Mouse (Mus musculus) thymus, postnatal 25 days (tissue): Measurements from ENCODE around the gene Irgq.
"Not testable (repeated sequence)": the region's sequence is repeated elsewhere in the genome, so short reads cannot be mapped to it uniquely, and the experiment has no call there.

Experiments used
- DNase-seq: peaks from one replicate; pipeline ENCODE4 v3.0.0; 2022

Irgq gene

DNA sequence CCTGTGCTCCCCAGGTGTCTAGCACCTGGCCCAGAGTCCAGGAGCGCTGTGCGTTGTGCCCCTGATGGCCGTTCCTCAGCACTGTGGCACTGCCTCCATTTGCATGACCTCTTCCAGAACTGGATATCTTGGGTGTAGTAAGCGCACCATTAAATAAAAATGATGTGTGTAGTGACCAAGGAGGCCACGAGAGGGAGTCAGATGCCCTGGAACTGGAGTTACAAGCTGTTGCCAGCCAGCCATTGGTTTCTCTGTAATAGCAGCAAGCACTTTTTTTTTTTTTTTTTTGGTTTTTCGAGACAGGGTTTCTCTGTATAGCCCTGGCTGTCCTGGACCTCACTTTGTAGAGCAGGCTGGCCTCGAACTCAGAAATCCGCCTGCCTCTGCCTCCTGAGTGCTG is 14.2 kb upstream of the Irgq start:
- peak; percentile 19 for DNase-seq

DNA sequence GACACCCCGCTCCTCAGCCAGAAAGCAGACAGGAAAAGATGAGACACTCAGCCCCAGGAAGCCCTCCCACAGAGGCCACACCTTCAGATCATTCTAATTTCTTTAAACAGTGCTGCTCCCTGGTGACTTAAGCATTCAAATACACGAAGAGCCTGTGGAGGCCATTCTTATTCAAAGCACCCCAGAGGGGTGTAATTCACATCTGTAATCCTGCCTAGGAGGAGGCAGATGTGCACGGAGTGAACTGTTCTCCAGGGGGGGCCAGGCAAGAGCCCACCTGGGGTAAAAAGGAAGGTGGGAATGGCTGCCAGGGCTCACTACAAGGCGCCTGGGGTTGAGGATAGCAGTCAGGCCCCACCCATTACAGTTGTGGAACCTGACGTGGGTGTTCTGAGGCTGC is 13.4 kb upstream of the Irgq start:
- DNase-seq = no peak

DNA sequence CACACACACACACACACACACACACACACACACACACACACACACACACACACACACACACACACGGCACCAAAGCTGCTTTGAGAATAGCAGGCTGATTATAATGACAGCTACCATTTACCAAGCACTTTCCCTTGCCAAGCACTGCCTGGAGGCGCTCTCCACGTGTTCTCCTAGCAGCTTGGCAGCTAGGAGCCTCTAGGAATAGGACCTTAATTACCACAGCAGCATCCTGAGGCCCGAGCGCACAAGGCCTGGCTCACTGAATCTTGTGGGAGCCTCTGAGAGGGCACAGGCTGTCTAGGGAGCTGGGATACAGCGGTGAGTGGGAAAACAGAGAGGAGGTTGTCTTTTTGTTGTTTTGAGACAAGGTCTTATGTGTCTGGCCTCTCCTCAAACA is 12.8 kb upstream of the Irgq start:
- no peak for DNase-seq

DNA sequence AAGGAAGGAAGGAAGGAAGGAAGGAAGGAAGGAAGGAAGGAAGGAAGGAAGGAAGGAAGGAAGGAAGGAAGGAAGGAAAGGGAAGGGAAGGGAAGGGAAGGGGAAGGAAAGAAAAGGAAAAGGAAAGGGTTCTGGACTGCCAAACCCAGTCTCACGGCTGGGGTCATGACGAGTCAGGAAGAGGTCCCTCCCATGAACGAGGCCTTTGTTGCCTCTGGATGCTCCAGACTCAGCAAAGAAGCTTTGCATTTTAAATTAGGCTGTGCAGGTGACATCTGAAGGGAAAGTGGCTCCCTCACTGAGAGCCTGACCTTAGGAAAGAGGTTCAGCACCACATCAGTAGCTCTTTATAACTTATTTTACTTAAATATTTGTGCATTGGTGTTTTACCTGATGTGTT is 11.4 kb upstream of the Irgq start:
- DNase-seq = no peak

DNA sequence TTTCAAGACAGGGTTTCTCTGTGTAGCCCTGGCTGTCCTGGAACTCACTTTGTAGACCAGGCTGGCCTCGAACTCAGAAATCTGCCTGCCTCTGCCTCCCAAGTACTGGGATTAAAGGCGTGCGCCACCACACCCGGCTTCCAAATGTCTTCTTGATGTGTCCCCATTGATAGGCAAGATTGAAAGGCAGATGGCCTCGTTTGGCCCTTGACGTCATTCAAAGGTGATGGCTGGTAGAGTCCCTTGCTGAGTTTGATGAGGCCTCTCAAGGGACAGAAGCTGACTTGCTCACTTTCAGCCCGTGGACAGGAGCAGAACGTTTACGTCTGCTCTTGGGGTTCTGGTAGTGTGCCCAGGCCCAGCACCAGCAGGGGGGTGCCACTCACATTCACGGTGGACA is 10.4 kb upstream of the Irgq start:
- not testable (repeated sequence) for DNase-seq

DNA sequence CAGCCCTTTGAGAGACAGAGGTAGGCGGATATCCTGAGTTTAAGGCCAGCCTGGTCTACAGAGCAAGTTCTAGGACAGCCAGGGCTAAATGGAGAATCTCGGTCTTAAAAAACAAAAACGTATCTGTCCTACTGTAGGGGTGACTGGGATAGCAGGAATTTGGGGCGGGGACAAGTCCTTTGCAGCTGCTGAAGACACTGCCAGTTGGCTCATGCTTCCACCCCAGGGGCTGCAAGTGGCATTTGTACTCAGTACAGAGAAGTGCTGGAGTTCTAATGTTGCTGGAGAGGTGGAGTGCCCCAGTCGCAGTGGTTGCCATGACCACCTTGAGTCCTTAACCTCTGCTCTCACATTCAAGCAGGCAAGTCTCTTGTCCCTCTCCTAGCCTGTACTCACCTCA is 7.7 kb upstream of the Irgq start:
- DNase-seq = no peak

DNA sequence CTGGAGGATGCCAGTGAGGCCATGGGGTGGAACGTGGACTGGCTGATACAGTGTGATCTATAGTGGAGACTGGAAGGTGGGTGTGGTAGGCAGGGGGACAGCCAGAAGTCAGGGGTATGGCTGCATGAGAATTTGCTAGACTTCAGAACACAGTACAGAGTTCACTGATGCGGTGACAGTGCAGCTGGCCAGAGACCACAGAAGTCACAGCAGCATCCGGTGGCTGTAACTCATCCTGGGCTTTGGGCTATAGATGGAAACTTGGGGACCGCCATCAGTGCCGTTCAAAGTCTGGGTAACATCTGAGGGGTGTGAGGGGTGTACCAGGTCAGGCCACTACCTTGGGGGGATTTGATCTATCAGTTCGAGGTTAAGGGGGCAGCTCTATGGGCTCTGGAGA is 6.8 kb upstream of the Irgq start:
- DNase-seq = no peak

DNA sequence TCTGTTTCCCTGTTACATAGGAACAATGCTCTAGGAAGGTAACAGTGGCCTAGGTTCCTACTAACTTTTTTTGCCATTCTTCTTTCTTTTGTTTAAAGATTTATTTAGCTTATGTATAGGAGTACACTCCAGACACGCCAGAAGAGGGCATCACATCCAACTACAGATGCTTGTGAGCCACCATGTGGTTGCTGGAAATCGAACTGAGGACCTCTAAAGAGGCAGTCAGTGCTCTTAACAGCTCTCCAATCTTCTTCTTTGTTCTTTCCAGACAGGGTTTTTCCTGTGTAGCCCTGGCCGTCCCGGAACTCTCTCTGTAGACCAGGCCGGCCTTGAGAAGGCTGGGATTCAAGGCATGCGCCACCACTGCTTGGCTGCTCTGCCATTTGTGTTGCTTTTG is 5.5 kb upstream of the Irgq start:
- DNase-seq = no peak

DNA sequence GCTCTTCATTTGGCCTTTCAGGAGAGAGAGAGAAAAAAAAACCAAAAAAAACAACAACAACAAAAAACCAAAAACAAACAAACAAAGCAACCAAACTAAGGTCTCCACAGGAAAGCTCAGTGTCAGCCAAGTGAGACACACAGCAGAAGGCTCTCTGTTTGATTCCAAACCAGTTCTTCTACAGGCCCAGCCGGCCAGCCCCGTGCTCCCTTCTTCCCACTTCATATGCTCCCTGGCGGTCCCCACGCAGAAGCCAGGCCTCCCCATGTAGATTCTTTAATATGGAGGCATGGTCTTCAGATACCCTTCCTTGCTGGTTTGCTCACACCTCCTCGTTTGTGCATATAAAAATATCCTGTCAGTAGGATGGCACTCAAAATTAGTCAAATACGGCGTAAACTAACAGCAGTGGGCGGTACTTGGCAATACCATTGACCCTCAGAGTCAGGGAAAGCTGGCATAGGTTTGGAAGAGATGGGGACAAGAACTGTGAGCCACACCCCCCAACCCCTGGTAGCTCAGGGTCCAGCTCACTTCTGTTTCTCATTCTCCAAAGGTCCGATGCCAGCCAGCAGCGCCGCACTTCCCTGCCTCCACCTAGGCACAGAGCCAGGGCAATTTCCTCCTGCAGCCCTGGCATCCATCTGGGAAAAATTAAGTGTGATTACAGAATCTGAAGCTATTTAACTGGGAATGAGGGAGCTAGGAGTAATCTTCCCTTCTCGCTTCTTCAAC is 4.6 kb upstream of the Irgq start:
- DNase-seq = no peak

DNA sequence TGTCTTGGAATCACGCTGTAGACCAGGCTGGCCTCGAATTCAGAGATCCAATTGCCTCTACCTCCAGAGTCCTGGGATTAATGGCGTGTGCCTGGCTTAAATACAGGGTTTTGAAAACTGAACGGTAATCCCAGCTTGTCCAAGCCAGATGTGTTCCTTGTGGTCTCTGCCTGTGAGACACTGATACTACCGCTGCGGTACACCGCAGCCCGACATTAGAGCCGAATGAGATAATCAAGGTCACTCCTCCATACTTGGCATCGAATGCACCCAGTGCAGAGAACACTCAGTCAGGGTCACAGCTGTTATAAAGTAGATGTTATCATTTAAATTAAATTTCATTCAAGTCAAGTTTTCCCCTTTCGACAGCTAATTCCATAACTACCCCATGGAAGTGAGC is 1.6 kb upstream of the Irgq start:
- no peak for DNase-seq

DNA sequence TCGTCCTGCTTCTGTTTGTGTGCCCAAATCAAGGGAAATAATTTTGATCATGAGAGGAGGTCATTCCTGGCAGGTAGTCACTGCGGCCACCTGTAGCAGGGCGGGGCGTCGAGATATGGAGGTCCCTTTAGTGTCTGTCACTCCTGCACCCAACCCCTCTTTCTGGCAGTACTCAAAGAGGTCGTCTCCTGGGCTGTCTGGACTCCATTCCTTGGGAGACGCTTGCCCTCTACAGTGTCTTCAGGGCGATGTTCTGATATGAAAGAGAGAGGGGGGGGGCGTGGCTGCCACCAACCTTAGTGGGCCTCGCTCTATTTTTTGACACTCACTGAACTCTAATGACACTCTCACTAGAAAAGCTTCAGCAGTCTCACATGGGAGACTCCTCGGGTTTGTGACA is 909 bp upstream of the Irgq start:
- no peak for DNase-seq

DNA sequence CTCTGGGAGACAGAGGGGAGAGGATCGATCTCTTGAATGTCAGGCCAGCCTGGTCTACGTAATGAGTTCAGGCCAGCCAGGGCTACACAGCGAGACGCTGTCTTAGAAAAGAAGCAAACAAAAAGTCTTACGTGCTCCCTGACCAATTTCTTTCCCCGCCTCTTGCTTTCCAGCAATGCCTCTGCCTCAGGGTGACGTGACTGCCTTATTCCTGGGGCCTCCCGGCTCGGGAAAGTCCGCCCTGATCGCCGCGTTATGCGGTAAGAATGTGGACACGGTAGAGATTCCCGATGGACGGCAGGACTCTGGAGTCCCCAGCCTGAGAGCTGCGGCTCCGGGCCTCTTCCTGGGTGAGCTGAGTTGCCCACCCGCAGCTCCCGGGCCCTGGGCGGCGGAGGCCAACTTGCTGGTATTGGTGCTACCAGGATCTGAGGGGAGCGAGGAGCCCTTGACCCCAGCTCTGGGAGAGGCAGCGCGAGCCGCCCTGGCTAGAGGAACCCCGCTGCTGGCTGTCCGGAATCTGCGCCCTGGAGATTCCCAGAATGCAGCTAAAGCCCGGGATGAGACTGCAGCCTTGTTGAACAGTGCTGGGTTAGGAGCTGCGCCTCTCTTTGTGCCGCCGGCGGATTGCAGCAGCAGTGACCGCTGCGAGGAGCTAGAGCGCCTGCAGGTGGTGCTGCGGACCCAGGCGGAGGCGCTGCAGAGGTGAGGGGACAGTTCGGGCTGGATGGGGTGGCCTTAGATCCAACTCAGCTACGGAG is 902 bp downstream of the Irgq start:
- DNase-seq = peak; percentile 77

DNA sequence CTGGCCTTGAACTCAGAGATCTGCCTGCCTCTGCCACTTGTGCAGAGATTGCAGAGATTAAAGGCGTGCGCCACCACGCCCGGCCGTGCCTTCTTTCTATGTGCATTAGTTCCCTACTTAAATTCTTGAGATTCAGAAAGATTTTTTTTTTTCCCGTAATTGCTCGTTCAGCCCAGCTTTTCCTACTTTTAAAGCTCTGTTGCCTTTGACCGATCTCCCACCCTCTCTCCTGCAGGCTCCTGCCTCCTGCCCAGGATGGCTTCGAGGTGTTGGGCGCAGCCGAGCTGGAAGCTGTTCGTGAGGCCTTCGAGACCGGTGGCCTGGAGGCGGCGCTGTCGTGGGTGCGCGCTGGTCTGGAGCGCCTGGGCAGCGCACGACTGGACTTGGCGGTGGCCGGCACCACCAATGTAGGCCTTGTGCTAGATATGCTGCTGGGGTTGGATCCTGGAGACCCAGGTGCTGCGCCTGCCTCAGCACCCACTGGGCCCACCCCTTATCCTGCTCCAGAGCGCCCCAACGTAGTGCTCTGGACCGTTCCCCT is 2.6 kb downstream of the Irgq start:
- DNase-seq = no peak

DNA sequence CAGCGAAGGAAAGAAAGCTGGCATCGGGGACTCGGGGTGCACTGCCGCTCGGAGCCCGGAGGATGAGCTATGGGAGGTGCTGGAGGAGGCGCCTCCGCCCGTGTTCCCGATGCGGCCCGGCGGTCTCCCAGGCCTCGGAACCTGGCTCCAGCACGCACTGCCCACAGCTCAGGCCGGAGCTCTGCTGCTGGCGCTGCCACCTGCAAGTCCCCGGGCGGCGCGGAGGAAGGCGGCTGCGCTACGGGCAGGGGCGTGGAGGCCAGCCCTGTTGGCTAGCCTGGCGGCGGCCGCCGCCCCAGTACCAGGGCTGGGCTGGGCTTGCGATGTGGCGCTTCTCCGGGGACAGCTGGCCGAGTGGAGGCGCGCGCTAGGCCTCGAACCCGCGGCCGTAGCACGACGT is 3.3 kb downstream of the Irgq start:
- DNase-seq = no peak

DNA sequence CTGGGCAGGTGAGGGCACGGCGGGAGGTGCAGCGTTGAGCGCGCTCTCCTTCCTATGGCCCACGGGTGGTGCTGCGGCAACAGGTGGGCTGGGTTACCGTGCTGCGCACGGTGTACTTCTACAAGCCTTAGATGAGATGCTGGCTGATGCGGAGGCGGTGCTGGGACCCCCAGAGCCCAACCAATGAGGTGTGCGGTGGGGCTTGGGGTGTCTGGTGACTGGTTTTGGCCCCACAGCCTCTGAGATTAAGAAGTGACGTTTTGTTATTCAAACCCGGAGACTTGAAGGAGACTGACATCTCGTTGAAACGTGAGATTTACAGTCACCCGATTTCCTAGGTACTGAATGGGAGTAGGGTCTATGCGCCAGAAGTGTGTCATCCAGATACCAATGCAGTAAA is 3.8 kb downstream of the Irgq start:
- DNase-seq = no peak

DNA sequence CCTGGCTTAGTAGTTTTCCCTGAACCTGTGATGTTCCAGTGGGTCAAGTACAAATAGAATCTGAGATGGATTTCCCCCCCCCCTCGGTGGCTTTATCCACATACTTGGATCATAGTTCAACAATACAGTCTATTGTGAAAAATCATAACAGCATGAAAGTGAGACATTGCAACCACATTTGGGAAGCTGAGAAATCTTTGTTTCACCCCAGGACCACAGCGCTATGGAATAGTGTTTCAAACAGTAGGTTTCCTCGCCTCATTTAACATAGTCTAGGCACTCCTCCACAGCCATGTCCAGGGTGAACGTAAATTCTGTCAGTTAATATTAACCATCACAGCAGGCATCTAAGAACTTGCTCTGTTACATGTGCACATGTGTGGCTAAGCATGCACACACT is 6.6 kb downstream of the Irgq start:
- DNase-seq = no peak

DNA sequence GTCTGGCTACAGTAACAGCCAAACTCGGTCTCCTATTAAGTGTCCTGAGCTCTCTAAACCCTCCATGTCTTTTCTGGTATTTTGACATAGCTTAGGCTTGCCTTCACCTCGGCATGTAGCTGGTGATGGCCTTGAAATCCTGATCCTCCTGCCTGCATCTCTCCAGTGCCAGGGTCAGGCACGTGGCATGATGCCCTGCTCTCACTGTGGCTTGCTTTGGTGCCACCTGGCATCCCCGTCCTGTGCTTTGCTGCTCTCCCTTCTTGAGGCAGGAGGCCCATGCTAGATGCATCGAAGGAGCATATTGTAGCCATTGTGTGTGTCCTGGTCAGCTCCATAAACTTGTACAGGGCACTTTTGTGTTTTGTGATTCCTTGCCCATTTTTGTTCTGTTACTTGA is 7.1 kb downstream of the Irgq start:
- DNase-seq = no peak

DNA sequence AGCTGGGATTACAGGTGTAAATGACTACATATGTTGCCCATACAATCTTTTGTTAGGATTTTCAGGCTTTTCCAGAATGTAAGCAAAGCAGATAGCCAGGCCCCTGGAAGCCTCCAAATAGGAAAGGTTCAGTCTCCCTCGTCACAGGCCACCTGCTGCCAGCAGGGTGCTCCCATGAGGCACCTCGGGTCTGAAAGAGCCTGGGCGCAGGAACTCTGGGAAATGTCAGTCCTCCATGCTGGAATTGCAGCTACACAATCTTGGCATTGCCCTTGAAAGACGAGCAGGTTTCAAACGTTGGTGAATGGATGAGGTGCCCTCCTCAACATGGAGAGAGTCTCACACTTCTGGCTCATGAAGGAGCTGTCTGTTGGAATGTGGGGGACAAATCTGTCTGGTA is 7.7 kb downstream of the Irgq start:
- DNase-seq = no peak

DNA sequence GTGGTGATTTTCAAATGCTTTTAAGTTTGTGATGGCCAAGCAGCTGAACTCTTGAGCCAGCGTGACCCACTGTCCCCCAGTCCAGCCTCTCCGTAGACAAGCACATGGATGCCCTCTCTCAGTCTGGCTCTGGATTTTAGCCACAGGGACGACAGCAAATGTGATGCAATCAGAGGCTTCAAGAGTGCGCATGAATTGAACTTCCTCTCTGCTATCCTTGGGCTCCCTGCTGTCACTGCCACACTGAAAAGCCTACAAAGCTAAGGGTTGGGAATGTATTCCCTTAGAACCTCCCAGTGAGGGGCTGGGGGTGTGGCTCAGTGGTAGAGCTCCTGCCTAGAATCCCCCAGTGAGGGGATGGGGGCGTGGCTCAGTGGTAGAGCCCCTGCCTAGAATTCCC is 8.2 kb downstream of the Irgq start:
- DNase-seq = no peak

DNA sequence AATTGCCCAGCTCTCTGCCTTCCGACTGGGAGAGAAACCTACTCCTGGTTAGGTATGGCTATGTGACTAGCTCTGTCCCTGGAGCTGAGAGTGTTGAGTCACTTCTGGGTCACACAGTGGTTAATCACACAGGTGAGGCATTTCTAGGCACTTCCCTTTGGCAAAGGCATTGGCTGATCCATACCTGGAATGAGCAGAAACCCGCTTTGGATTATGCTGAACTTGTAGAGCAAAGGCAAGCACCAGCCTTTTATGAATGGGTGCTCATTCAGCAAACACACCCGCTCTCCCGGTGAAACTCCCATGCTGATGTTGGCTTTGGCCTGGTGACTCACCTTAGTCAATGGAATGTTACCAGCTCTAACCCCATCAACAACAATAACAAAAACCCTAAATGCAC is 9.2 kb downstream of the Irgq start:
- no peak for DNase-seq

DNA sequence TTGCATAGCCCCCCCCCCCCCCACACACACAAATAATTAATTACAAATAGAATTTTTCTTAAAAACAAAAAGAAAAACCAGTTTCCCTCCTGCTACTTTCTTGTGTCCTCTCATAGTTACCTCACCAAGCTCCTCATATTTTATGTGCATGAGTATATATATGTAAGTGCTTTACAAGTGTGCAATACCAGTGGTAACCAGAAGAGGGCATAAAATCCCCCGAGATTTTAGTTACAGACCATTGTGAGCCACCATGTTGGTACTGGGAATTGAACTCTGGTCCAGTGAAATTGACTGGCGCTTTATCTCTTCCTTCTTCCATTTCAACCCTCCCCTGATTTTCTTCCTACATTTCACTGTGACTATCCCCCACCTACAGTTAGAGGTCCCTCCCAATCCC is 14.0 kb downstream of the Irgq start:
- no peak for DNase-seq

DNA sequence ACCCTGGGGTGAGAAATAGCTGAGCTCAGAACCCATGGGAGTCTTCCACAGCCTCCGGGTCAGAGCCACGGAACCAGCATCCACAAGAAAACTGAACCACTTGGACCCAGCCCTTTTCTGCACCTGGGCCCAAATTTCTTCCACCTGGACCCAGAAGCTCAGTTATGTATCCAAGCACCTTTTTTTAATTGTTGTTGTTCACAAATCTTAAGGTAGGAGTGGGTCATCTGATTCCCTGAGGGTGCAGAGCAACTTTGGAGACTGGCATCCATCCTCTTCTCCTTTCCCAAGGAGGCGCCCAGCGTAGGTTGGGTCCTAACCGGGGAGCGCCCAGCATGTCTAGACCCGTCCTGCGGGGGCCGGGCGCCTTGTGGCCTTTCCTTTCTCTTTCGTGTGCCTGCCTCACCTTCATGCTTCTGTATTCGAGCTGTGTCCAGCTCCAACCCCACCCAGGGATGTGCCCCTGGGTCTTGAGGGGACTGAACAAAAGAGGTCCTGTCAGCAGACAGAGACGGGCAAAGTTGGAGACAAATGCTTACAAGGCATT is 15.7 kb downstream of the Irgq start, which contains the start of the genes Pinlyp and Xrcc1:
Pinlyp (minus strand) TSS at position 51 of the 547 bp plus-strand sequence.
Xrcc1 (plus strand) TSS at position 222 of the 547 bp plus-strand sequence.
- no peak for DNase-seq

DNA sequence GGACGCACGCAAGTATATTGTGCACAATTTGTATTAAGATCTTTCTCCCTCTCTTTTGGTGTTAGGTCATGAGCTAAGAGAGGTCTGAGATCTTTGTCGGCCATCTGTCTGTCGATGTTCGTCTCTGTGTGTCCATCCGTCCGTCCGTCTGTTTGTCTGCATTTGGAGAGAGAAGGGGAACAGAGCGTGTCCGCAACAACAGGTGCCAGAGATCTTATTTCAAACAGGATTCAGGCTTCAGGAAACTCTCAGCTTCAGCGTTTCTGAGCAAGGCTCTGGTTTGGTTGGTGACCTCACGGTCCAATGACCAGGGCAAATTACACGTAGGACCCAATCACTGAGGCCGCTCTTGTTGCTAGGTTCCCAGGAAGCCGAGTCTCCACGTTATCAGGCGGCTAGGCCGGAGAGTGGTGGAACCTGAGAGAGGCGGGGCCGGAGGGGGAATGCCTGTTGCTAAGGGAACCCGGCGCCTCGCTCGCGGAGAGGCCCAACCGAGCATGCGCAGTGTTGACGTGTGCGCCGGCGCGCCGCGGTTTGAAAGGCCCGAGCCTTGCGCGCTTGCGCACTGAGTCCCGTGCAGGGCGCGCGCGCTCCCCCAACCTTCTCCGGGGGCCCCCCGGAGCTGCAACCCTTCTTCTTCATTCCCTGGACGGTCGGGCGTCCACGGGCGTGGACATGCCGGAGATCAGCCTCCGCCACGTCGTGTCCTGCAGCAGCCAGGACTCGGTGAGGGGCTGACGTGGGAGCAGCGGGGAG is 16.3 kb downstream of the Irgq start:
- peak; percentile 98 for DNase-seq
